Mouse (Mus musculus) monocyte, adult 5-6 weeks (primary cell): Measurements from ENCODE around the gene Hikeshi. TPM values are rescaled to one million over a fixed set of nuclear protein-coding genes. Genes with fewer than 3 reads are reported as not detected.

Source experiments
- ATAC-seq: fragments of 153-309, 156-312 bp; replicated peaks from 2 replicates; pipeline ENCODE4 v1.8.0; 2017; ENCODE audit warnings: mild to moderate bottlenecking; ENCODE audit not compliant: low TSS enrichment, insufficient number of reproducible peaks, severe bottlenecking, poor library complexity, low FRiP score
- total RNA-seq: library from RNA; stranded (forward); fragments of 200-1000, 200-491, 200-594 nt; gene quantifications from 3 replicates; pipeline ENCODE4 v1.2.3, GENCODE M21; 2017

The Hikeshi gene
- total RNA-seq, 1 experiment from 2014 or later = 39.6 TPM

DNA sequence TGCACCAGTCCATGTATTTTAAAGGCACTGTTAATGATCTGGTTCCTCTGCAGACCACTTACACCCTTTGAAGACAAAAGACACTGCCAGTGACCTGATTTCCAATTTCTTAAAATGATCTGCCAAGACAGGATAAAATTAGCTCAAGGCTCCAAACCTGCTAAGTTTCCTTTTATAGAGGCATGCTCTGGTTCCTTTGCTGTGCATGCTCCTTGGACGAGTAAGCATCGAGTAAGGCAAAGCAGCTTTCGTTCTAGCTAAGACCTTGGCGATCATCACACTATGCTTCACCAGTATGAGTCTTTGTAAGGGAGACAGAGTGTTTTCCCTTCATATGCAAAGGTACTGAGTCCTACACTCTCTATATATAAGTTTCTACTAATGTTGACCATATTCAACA is 23.2 kb downstream of the Hikeshi start:
- ATAC-seq = no peak

DNA sequence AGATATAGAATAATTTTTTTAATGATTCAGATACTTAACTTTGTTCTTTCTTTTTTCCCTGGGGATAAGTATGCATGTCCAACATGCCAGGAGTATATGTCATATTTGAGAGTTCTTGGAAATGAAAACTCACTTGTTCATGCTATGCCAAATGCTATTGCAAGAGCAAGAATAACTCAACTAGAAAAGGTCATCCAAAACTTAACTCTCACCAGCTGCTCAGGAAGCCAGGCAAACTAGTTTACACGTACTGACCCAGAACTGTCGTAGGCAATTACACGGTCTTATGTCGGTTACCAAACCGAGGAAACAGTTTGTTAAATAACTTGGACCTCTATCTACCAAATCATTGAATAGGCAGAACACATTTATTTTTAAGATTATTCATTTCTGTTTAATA is 24.3 kb downstream of the Hikeshi start:
- ATAC-seq = no peak

GRCm38 (mm10) chr7:89913432-89914158 is 27.4 kb downstream of the Hikeshi start:
- ATAC-seq = no peak

- no peak for ATAC-seq
These were observed 28.6 kb downstream of the Hikeshi start for GRCm38 (mm10) chr7:89912356-89912755.

DNA sequence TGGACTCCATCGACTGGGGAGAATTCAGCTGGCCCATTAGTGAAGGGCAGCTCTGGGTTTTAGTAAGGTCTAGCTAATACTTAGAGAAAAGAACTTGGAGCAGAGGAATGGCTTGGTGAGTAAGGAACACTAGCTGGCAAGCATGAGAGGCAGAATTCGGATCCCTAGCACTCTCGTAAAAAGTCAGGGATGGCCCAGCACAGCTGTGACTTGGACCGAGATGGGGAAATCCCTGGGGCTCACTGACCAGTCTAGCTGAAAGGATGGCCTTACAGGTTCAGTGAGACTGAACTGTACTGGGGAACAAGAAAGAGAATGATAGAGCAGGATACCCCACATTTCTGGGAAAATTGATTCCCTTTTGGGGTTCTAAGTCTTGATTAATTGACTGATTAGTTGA is 31.3 kb downstream of the Hikeshi start:
- no peak for ATAC-seq

GRCm38 (mm10) chr7:89908899-89909621 is 31.9 kb downstream of the Hikeshi start:
- no peak for ATAC-seq

DNA sequence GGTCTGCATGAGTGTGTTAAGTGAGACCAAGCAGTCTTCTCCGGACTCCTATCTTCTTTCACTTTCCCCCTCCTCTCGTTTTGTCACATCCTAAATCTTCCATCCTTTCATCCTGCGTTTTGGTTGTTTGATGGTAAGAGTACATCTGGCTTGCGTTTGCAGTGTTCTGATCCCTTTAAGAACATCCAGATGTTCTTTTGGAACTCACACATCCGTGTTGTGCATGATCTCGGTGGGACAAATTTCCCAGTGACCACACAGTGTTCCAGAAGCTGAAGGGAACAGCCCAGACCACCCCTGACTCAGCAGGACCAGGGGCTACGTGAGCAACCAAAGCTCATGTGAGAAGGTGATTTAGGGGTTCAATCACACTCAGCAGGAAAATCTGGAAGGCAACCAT is 32.6 kb downstream of the Hikeshi start:
- no peak for ATAC-seq

DNA sequence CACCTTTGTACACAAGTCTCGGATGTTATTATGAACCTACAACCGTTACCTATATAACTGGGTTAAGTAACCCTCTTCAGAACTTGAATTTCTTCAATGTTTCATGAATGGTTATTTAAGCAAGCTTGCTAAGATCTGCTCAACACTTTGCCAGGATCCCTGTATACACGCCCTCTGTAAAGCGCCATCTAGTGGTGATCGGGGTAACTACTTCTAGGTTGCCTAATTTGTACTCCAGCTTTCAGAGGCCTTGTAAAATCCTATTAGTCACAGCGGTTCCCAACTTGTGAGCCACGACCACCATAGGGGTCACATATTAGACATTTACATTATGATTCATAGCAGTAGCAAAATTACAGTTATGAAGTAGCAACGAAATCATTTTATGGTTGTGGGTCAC is 33.1 kb downstream of the Hikeshi start:
- peak; percentile 75 for ATAC-seq

DNA sequence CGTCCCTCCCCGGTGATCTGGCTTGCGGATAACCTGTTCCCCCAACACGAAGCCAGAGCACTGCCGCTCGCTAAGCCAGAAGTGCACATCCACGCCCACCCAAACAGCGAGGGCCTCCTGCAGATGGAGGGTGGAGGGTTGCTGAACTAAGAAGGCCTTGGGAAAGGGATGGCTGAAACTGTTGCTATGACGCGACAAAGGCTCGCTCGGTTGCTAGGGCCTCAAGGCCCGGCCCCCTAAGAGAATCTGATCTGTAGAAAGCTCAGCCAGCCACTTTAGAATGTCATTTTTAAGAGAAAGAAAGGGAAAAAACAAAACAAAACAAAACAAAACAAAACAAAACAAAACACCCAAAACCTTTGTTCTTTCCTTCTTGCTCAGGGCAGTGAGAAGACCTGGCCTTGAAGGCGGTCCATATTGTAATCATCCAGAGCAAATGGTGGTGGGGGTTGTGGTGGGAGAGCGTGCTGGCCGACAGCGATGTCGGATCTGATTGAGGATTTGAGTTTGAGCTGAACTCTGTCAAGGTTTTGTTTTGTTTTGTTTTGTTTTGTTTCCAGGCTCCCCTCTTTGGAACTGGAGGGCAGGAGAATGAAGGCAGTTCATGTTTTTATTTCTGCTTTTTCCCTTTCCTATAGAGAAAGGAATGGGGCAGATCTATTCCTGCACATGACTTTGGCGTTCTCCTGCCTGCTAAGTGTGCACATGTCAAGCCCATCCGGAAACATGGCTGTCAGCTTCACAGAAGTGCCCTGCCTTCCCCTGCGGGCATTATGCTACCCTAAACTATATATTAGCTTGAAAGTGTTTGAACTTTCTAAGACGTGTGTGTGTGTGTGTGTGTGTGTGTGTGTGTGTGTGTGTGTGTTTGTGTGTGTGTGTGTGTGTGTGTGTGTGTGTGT is 37.3 kb downstream of the Hikeshi start, which contains the start of gene Ccdc81:
TSS of gene Ccdc81 (minus strand) at position 188 of the 902 bp plus-strand sequence.
- ATAC-seq = no peak

- no peak for ATAC-seq
These were observed 38.0 kb downstream of the Hikeshi start for GRCm38 (mm10) chr7:89903007-89903406.

- no peak for ATAC-seq
These were observed 49.1 kb downstream of the Hikeshi start for GRCm38 (mm10) chr7:89891856-89892255.

DNA sequence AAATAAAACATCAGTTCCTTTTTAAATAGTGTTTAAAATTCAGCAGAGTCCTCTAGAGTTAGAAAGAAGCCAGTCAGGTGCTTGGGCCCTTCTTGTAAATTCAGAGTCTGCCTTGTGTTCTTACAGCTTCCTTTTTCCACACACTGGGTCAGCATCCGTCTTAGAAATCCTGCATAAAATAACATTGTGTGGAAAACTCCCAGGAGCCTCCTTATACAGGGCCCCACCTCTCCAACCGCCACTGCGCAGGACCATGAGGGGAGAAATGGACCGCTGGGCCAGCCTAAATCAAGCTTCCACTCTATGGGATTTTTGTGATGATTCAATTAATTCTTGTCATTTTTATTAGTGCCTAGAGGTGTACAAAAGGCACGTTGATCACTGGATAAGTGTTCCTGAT is 49.6 kb downstream of the Hikeshi start:
- ATAC-seq = no peak

DNA sequence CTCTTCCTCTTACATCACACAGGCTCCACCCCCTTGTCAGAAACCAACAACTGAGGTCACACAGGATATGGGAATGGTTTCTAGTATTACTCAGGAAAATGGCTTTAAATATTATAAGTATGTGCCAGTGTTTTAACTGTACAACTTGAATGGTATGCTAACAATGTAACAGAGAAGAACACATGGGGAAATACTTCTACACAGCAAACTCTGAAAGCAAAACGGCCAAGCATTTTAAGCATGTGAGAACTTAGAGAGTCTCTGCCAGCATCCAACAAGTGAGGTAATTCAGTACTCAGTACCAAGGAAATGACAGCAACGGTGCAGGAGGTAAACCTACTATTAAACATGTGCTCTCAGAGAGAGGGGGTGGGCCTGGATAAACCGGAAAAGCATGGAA is 56.5 kb downstream of the Hikeshi start:
- ATAC-seq = no peak

DNA sequence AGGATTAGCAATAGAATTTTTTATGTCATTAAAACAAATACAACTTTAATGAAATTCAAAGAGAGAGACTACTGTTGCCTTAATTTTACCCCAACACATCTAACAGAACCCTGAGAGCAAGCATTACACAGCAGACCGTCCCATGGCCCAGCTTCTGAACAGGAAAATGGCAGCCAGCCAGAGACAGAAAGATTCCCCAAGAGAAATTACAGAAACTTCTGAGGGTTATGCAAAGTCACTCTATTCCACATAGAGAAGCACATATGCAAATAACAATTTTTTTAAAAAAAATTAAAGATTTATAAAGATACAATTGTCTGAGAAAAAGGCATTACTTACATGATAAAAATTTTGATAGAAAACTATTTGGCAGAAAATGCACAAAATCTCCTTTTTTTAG is 61.3 kb downstream of the Hikeshi start:
- no peak for ATAC-seq

Other genes starting within 250 kb of the Hikeshi start
- gene Ccdc81, start 37.6 kb downstream of the Hikeshi start, total RNA-seq = not detected in 3 replicates
- gene Eed, start 39.8 kb upstream of the Hikeshi start, total RNA-seq = 257 to 421 TPM (median 381 TPM) in 3 replicates
- 450 to 531 TPM (median 492 TPM) in 3 replicates for gene Picalm, start 189.0 kb upstream of the Hikeshi start, total RNA-seq